25 mouse cellular contexts compared by ENCODE assay signal in the genomic region with DNA sequence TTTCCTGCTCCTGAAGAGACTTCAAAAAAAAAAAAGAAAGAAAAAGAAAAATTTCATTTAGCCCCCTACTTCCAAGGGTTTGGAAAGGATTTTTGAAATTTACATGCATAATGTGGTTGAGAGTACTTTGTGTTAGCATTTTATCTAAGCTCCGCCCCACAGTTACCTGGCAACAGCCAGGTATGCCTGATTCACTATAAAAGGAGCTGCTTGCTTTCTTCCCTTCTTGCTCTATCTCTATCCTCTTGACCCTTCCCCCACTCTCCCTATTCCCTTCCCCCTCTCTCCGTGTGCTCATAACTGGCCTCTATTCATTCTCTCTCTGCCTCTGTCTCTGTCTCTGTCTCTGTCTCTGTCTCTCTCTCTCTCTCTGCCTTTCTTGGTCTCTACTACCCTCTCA. TPM values are rescaled to one million over a fixed set of nuclear protein-coding genes. Genes with fewer than 3 reads are reported as not detected.
"Had no signal": no experiment of that assay in that cellular context is flagged by ENCODE, and none has a peak within 500 bp of the region (broad histone marks: within the 10 kb centered on the region; RNA-seq: fewer than 3 reads in every experiment).

No protein-coding gene starts in this region.

- H3K27ac ChIP-seq: kidney, postnatal 0 days; layer of hippocampus, adult 2 months; limb, embryonic 10.5 days; limb, embryonic 13.5 days; liver, embryonic 12.5 days; liver, embryonic 15.5 days; macrophage; neural tube, embryonic 12.5 days; neural tube, embryonic 15.5 days; stomach, postnatal 0 days had no signal

- H3K9me3 ChIP-seq: limb, embryonic 10.5 days; limb, embryonic 13.5 days; liver, embryonic 12.5 days; liver, embryonic 15.5 days; neural tube, embryonic 12.5 days; neural tube, embryonic 15.5 days had no signal

- H3K4me2 ChIP-seq: liver, embryonic 12.5 days; liver, embryonic 15.5 days; neural tube, embryonic 12.5 days; neural tube, embryonic 15.5 days had no signal

- DNase-seq: kidney, adult 2 months; kidney, postnatal 25 days; layer of hippocampus, adult 9-11 months; liver; lung, adult 18-20 months; lung, postnatal 14 days; right cerebral cortex, adult 18-20 months; right cerebral cortex, postnatal 14 days; right cerebral cortex, postnatal 4 days; thymus, adult 2 months; thymus, postnatal 14 days; thymus, postnatal 4 days had no signal

- H3K4me3 ChIP-seq: layer of hippocampus, adult 2 months; limb, embryonic 13.5 days; liver, embryonic 12.5 days; liver, embryonic 15.5 days; neural tube, embryonic 12.5 days; neural tube, embryonic 15.5 days had no signal

- H3K9ac ChIP-seq: limb, embryonic 13.5 days; liver, embryonic 12.5 days; liver, embryonic 15.5 days; neural tube, embryonic 12.5 days; neural tube, embryonic 15.5 days had no signal

- H3K4me1 ChIP-seq: liver, embryonic 12.5 days; liver, embryonic 15.5 days; neural tube, embryonic 12.5 days; neural tube, embryonic 15.5 days had no signal

- H3K27me3 ChIP-seq: limb, embryonic 13.5 days; liver, embryonic 12.5 days; liver, embryonic 15.5 days; neural tube, embryonic 12.5 days; neural tube, embryonic 15.5 days had no signal

- ATAC-seq: liver, embryonic 12.5 days had no signal

- H3K36me3 ChIP-seq: limb, embryonic 10.5 days; limb, embryonic 13.5 days; liver, embryonic 12.5 days; liver, embryonic 15.5 days; neural tube, embryonic 12.5 days; neural tube, embryonic 15.5 days had no signal

RNA-seq across cellular contexts. Expression of gene Ripply2, which starts 34.4 kb away (rescaled TPM):
- total RNA-seq: megakaryocyte, adult 5-6 weeks had no signal
- polyA plus RNA-seq: kidney, adult 2 months; large intestine, adult 2 months; limb, embryonic 13.5 days; liver, embryonic 12.5 days; liver, embryonic 15.5 days; lung, embryonic 16.5 days; macrophage had no signal
